Mouse (Mus musculus) liver, embryonic 15.5 days (tissue): ENCODE data around the gene Itsn1. TPM values are rescaled to one million over a fixed set of nuclear protein-coding genes. Genes with fewer than 3 reads are reported as not detected.
A peak's percentile ranks its signal among the peaks of the same experiment; 100 is the strongest.

Experiments used
- ATAC-seq: fragments of 200-750 bp; cut with Nextera tagmentation; 2 replicates; pipeline ENCODE4 v1.8.0; 2017; ENCODE audit warnings: moderate number of reproducible peaks, mild to moderate bottlenecking, moderate library complexity; ENCODE audit not compliant: insufficient read depth
- H3K27ac ChIP-seq: fragments of 300-500 bp; sonication (generic); replicated peaks from 2 replicates; pipeline ENCODE4 v1.5.1; 2015; ENCODE audit warnings: mild to moderate bottlenecking, inconsistent platforms
- H3K27me3 ChIP-seq: fragments of 300-500 bp; sonication (generic); 2 replicates; pipeline ENCODE4 v1.6.1; 2015; ENCODE audit warnings: mild to moderate bottlenecking, inconsistent platforms
- H3K36me3 ChIP-seq: fragments of 300-500 bp; sonication (generic); replicated peaks from 2 replicates; pipeline ENCODE4 v1.6.1; 2015; ENCODE audit warnings: moderate library complexity, mild to moderate bottlenecking, inconsistent platforms
- H3K4me1 ChIP-seq: fragments of 300-500 bp; sonication (generic); replicated peaks from 2 replicates; pipeline ENCODE4 v1.6.1; 2015; ENCODE audit warnings: inconsistent platforms
- H3K4me2 ChIP-seq: fragments of 300-500 bp; sonication (generic); 2 replicates; pipeline ENCODE4 v1.6.1; 2015; ENCODE audit warnings: moderate library complexity, mild to moderate bottlenecking, inconsistent platforms
- H3K4me3 ChIP-seq: fragments of 300-500 bp; sonication (generic); replicated peaks from 2 replicates; pipeline ENCODE4 v1.5.1; 2015; ENCODE audit warnings: mild to moderate bottlenecking, inconsistent platforms
- H3K9ac ChIP-seq: fragments of 300-500 bp; sonication (generic); 2 replicates; pipeline ENCODE4 v1.6.1; 2015; ENCODE audit warnings: moderate library complexity, mild to moderate bottlenecking, inconsistent platforms
- H3K9me3 ChIP-seq: fragments of 300-500 bp; sonication (generic); replicated peaks from 2 replicates; pipeline ENCODE4 v1.6.1; 2016; ENCODE audit warnings: inconsistent platforms
- WGBS: fragments of 180-500 bp; shearing (Covaris S2); methylation state at CpG from one replicate; pipeline ENCODE4 v1.1.7; 2015; ENCODE audit warnings: mixed read lengths; ENCODE audit not compliant: insufficient replicate concordance; 5-methylcytosine and 5-hydroxymethylcytosine counted together
- polyA plus RNA-seq: library from polyadenylated mRNA; unstranded; fragments of >200 nt; fragmentation: Nextera tagmentation; extraction: Ambion mirVana; gene quantifications from 2 replicates; pipeline ENCODE4 v1.2.1, GENCODE M21; 2015

Gene Itsn1
- 46.4 and 50.4 TPM in 2 replicates for polyA plus RNA-seq

GRCm38 (mm10) chr16:91729066-91729482, at the start of gene Itsn1:
Gene Itsn1, plus strand, starts transcription at chr16:91729281.
- H3K4me1 ChIP-seq: peaks cover 53% of the 10 kb centered on the region
- H3K27ac ChIP-seq: peak within 1 kb of the TSS; percentile 85
- no peaks in the 10 kb centered on the region for H3K9me3 ChIP-seq
- under 1% methylated on average over 33 of the region's 33 CpGs for WGBS
- H3K4me2 ChIP-seq: peak within 1 kb of the TSS; percentile 99
- ATAC-seq: peak; percentile 83
- peak within 1 kb of the TSS; percentile 70 for H3K9ac ChIP-seq
- H3K4me3 ChIP-seq: peak within 1 kb of the TSS; percentile 68
- H3K36me3 ChIP-seq: no peaks in the 10 kb centered on the region
- H3K27me3 ChIP-seq: peaks cover 46% of the 10 kb centered on the region

DNA sequence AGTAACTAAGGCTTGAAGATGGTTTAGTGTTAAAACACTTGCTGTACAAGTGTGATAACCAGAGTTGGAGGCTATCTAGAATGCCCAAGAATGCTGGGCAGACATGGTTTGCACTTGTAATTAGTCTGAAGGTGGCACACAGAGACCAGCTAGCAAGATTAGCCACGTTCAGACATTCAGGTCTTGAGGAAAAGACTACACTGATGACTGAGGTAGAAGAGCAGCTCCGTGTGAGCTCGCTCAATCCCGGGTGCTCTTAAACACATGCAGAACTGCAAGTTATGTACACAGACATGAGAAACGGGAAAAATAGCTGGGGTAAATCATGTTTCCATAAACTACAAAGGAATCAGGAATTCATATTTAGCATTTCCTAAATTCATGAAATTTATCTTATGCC, 48.4 kb upstream of the Itsn1 start:
- 67% methylated on average over 5 of the region's 5 CpGs for WGBS
- Histone ChIP-seq H3K9ac (no peak overlapping the region), H3K4me2 (no peak overlapping the region), H3K27ac (no peak overlapping the region), H3K4me3 (no peak overlapping the region), H3K9me3 (no peaks in the 10 kb centered on the region), H3K4me1 (peaks cover 8% of the 10 kb centered on the region), H3K36me3 (peaks cover 96% of the 10 kb centered on the region), H3K27me3 (no peaks in the 10 kb centered on the region)
- no peak for ATAC-seq

GRCm38 (mm10) chr16:91685526-91685925, 43.6 kb upstream of the Itsn1 start:
- WGBS: 47% methylated on average over 5 of the region's 5 CpGs
- H3K9ac ChIP-seq: no peak overlapping the region
- H3K27ac ChIP-seq: no peak overlapping the region
- H3K4me3 ChIP-seq: no peak overlapping the region
- no peaks in the 10 kb centered on the region for H3K27me3 ChIP-seq
- H3K36me3 ChIP-seq: peaks cover 60% of the 10 kb centered on the region
- peak overlapping the region; percentile 6; the same call in 1 of the 2 replicates for H3K4me2 ChIP-seq
- peaks cover 38% of the 10 kb centered on the region for H3K4me1 ChIP-seq
- ATAC-seq: no peak
- H3K9me3 ChIP-seq: no peaks in the 10 kb centered on the region

DNA sequence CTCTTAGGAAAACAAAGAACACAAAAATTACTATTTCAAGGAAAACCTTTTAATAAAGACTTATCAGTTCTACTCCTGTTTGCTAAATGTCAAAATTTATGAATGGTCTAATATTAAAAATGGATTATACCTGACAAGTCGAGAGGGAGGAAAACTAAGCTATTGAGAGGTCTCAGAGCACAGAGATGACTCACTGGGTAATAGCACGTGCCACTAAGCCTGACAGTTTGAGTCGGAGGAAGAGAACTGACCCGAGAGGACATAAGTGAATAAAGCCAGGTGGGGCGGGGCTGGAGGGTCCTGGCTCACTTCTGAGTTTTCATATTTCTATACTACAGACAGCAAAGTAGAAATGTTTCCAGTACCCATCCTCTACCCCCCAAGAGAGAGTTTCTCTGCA, 42.7 kb upstream of the Itsn1 start:
- H3K9me3 ChIP-seq: no peaks in the 10 kb centered on the region
- no peak overlapping the region for H3K9ac ChIP-seq
- peaks cover 43% of the 10 kb centered on the region for H3K4me1 ChIP-seq
- H3K27me3 ChIP-seq: no peaks in the 10 kb centered on the region
- no peak for ATAC-seq
- no peak overlapping the region for H3K27ac ChIP-seq
- WGBS: 74% methylated on average over 5 of the region's 5 CpGs
- H3K4me3 ChIP-seq: peak overlapping the region; percentile 4; the same call in 1 of the 2 replicates
- peaks cover 58% of the 10 kb centered on the region for H3K36me3 ChIP-seq
- peak overlapping the region; percentile 95 for H3K4me2 ChIP-seq

GRCm38 (mm10) chr16:91688023-91688618, 41.0 kb upstream of the Itsn1 start:
- peak overlapping the region; percentile 96 for H3K27ac ChIP-seq
- H3K27me3 ChIP-seq: no peaks in the 10 kb centered on the region
- H3K9me3 ChIP-seq: no peaks in the 10 kb centered on the region
- H3K4me1 ChIP-seq: peaks cover 43% of the 10 kb centered on the region
- peak overlapping the region; percentile 100 for H3K9ac ChIP-seq
- ATAC-seq: peak; percentile 50
- H3K4me3 ChIP-seq: peak overlapping the region; percentile 99
- H3K4me2 ChIP-seq: peak overlapping the region; percentile 95
- WGBS: 1% methylated on average over 51 of the region's 51 CpGs
- H3K36me3 ChIP-seq: peaks cover 46% of the 10 kb centered on the region

DNA sequence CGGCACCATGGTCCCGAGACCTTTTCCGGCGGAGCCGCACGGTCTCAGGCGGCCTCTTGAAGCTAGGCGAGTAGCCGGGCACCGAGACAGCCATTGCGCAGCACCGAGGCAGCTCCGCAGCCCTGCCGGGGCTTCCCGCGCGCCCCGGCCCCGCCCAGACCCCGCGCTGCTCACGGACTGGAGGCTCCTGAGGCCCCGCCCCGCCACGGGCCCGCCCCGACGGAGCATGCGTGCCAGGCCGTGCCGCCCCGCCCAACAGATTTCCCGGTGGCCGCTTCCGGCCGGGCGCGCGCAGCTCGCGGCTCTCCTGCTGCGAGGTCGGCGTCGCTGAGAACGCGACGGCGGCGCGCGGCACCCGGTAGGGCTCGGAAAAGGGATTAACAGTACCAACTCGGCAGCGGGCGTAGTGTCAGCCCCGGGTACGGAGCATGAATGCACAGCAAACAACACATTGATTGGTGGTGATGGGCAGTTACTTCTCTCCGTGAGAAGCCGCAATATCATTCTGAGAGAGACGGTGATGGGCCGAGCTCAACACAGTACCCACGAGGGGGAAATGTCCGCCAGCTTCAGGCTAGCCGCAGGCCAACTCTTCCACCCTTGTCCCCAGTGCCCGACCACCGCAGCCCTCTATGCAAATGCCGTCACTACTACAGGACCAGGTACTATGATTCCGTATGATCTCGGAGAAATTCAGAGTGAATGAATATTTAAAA, 40.3 kb upstream of the Itsn1 start, which contains the start of gene Donson:
Donson (minus strand) TSS at position 152 of the 716 bp plus-strand sequence.
- WGBS: 1% methylated on average over 71 of the region's 71 CpGs
- Histone ChIP-seq H3K4me1 (peaks cover 43% of the 10 kb centered on the region), H3K27ac (peak within 1 kb of the TSS; percentile 96), H3K9me3 (no peaks in the 10 kb centered on the region), H3K9ac (peak within 1 kb of the TSS; percentile 100), H3K36me3 (peaks cover 43% of the 10 kb centered on the region), H3K27me3 (no peaks in the 10 kb centered on the region), H3K4me2 (peak within 1 kb of the TSS; percentile 95), H3K4me3 (peak within 1 kb of the TSS; percentile 99)
- peak; percentile 98 for ATAC-seq

DNA sequence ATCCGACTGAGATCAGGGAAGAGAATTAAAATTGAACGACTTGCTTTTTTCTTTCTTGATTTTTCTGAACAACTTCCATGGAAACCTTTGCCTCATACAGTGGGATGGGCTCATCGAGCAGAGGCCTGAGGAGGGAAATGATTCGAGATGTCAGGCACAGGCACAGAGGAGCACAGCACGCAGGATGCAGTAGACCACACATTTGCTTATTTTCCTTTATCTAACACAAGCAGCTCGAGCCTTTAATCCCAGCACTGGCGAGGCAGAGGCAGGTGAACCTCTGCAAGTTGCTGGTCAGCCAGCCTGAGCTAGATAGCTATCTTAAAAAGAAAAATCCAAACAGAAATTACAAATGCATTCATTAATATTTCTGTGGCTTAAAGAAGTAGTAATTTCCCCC, 39.3 kb upstream of the Itsn1 start:
- Histone ChIP-seq H3K27me3 (no peaks in the 10 kb centered on the region), H3K9ac (peak overlapping the region; percentile 30), H3K36me3 (peaks cover 36% of the 10 kb centered on the region), H3K9me3 (no peaks in the 10 kb centered on the region), H3K27ac (peak overlapping the region; percentile 96), H3K4me2 (peak overlapping the region; percentile 95), H3K4me3 (peak overlapping the region; percentile 99), H3K4me1 (peaks cover 46% of the 10 kb centered on the region)
- WGBS: 14% methylated on average over 7 of the region's 7 CpGs
- peak; percentile 7; the same call in 1 of the 2 replicates for ATAC-seq

DNA sequence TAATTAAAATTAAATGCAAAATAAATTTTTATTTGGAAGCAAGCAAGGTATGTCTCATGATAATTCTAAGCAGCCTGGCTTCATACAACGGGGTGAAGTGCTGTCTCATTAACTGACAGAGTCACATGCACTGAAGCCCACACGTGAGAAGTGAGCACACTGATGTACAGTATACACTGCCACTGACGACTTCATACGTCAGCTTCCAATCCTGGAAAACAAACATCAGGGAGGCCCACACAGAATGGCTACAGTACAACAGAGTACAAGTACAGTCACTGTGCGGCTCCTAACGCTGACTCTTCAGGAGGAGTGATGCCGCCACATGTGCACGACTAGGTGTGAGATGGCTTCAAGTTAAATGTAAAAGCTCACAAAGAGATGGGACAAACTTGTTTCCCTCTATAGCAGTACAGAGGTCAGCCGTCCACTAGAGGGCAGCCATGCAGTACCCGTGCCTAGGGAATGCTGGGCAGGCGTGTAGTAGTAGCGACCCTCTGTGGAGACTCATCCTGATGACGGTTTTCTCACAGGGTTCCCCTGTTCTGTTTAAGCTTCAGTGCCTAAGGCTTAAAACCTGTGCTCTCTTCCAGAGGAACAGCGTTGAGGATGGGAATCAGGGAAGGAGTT, 34.5 kb upstream of the Itsn1 start:
- peaks cover 23% of the 10 kb centered on the region for H3K4me1 ChIP-seq
- no peak overlapping the region for H3K9ac ChIP-seq
- no peak overlapping the region for H3K27ac ChIP-seq
- no peaks in the 10 kb centered on the region for H3K27me3 ChIP-seq
- peaks cover 57% of the 10 kb centered on the region for H3K36me3 ChIP-seq
- peak; percentile 68 for ATAC-seq
- H3K4me2 ChIP-seq: no peak overlapping the region
- WGBS: 26% methylated on average over 14 of the region's 14 CpGs
- H3K4me3 ChIP-seq: no peak overlapping the region
- no peaks in the 10 kb centered on the region for H3K9me3 ChIP-seq

DNA sequence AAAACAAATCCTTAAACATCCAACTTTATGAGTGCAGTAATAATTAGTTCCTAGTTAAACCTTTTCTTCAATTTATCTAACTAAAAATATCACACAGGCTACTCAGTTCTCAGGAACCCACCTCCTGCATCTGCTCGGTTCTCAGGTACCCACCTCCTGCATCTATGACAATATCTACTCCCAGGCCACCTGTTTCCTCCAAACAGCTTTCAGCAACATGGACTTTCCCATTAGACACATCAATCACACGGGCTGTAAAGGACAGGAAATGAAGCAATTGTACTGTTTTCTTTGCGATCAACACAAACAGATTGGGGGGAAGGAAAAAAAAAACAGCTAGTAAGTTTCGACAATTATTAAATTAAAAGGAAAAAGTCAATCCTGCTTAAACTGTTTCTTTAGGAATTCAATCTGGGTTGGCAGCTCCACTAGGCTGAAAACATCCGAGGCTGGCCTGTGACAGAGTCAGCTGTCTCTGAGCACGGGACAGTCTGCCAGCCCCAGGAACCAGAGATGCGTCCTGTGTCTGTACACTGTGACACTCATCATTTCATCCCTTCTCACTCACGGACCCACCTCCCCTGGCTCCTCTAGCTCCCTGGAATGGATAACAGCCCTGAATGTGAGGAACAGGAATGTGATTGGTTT, 33.8 kb upstream of the Itsn1 start:
- H3K36me3 ChIP-seq: peaks cover 63% of the 10 kb centered on the region
- H3K4me2 ChIP-seq: no peak overlapping the region
- H3K4me1 ChIP-seq: peaks cover 16% of the 10 kb centered on the region
- no peak overlapping the region for H3K27ac ChIP-seq
- WGBS: 38% methylated on average over 8 of the region's 8 CpGs
- no peaks in the 10 kb centered on the region for H3K9me3 ChIP-seq
- H3K27me3 ChIP-seq: no peaks in the 10 kb centered on the region
- H3K4me3 ChIP-seq: no peak overlapping the region
- no peak for ATAC-seq
- H3K9ac ChIP-seq: no peak overlapping the region

- H3K36me3 ChIP-seq: peaks cover 70% of the 10 kb centered on the region
- no peaks in the 10 kb centered on the region for H3K27me3 ChIP-seq
- H3K4me1 ChIP-seq: peaks cover 16% of the 10 kb centered on the region
- 57% methylated on average over 1 of the region's 1 CpGs for WGBS
- ATAC-seq: no peak
- no peak overlapping the region for H3K4me2 ChIP-seq
- H3K4me3 ChIP-seq: no peak overlapping the region
- no peak overlapping the region for H3K27ac ChIP-seq
- no peaks in the 10 kb centered on the region for H3K9me3 ChIP-seq
- no peak overlapping the region for H3K9ac ChIP-seq
Measured at GRCm38 (mm10) chr16:91698995-91699394, 30.1 kb upstream of the Itsn1 start.

DNA sequence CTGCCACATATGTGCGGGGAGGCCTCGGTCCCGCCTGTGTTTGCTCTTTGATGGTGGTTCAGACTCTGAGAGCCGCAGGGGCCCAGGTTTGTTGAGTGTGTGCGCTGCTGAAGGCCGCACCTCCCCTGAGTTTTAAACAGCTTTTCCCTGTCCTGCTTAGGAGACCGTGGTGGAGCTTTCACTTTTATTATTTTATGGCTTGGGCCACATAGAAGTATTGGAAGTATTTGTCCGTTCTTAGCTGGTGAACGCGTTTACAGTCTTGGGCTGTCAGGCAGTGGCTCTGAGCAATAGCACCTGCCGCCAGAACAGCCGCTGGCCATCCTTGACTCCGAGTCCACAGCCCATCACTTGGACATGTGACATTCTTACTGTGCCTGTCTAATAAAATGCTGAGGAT, 27.2 kb upstream of the Itsn1 start:
- peaks cover 71% of the 10 kb centered on the region for H3K36me3 ChIP-seq
- ATAC-seq: no peak

More for the DNA sequence above, 27.2 kb upstream of the Itsn1 start:
- Histone ChIP-seq H3K9me3 (no peaks in the 10 kb centered on the region), H3K27ac (no peak overlapping the region), H3K4me1 (peaks cover 9% of the 10 kb centered on the region), H3K27me3 (no peaks in the 10 kb centered on the region), H3K4me3 (no peak overlapping the region), H3K4me2 (no peak overlapping the region), H3K9ac (no peak overlapping the region)
- 89% methylated on average over 13 of the region's 13 CpGs for WGBS
